Mouse (Mus musculus) adrenal gland, adult 2 months (tissue): ENCODE measurements around the gene Bbs9. TPM values are rescaled to one million over a fixed set of nuclear protein-coding genes. Genes with fewer than 3 reads are reported as not detected.
"Not testable (repeated sequence)": the region's sequence is repeated elsewhere in the genome, so short reads cannot be mapped to it uniquely, and the experiment has no call there.

Source experiments
- DNase-seq: peaks from one replicate; pipeline ENCODE4 v3.0.0; 2021
- long read RNA-seq: library from polyadenylated mRNA; stranded (forward); transcript quantifications from one replicate; pipeline ENCODE4 v2.0.0, GENCODE M21; 2021
- polyA plus RNA-seq: library from polyadenylated mRNA; depleted of rRNA; stranded (reverse); fragments of >200 nt; gene quantifications from 2 replicates; pipeline ENCODE4 v1.2.3, GENCODE M21; 2012; rRNA removed
- total RNA-seq, 2 experiments: library from RNA; stranded (reverse); gene quantifications; 2 replicates each; pipeline ENCODE4 v1.2.3; 2021

The Bbs9 gene
- total RNA-seq (10 to 100 TPM; 12.8 to 18.0 TPM), polyA plus RNA-seq (4.3 and 6.0 TPM in 2 replicates)
- long read RNA-seq, partial matches to known transcripts: 3 of 7 reads
- long read RNA-seq, other reads (novel, unspliced or antisense): 2 of 7 reads

DNA sequence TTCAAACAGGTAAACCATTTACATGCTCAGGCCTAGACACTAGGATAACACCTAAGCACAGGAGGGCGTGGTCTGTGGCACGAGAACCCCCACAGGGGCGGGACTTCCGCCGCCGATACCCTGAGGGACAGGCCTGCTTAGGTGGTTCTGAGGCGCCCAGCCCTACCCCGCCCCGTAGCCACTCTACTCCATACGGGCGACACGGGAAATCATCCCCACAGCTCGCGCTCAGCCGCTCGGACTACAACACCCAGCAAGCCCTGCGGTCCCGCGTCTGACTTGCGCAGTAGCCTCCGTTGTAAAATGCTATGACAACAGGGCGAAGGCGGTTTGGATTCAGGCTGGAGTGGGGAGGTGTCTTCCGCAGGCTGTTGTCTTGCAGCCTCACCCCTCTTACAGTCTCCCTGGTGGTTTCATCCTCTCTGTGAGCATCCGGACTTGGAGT, at the start of gene Bbs9:
TSS of gene Bbs9 (plus strand) at position 292 of the 445 bp plus-strand sequence.
- peak; percentile 97 for DNase-seq

DNA sequence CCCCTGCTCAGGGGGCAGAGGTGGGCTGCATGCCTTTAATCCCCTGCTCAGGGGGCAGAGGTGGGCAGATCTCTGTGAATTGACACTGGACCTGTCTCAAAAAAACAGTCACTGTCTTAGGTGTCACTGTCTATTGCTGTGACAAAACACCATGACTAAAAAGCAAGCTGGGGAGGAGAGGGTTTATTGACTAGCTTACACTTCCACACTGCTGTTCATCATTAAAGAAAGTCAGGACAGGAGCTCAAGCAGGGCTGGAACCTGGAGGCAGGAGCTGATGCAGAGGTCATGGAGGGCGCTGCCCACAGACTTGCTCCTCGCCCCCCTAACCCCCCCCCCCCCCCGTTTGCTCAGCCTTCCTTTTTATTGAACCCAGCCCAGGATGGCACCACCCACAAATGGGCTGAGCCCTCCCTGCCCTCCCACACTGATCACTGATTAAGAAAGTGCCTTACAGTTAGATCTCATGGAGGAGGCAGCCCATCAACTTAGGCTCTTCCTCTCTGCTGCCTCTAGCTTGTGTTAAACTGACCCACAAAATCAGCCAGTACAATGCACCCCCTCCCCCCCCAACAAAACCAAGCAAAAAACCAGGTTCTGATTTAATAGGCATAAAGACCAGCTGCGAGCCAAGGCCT, 47.4 kb upstream of the Bbs9 start:
- no peak for DNase-seq

DNA sequence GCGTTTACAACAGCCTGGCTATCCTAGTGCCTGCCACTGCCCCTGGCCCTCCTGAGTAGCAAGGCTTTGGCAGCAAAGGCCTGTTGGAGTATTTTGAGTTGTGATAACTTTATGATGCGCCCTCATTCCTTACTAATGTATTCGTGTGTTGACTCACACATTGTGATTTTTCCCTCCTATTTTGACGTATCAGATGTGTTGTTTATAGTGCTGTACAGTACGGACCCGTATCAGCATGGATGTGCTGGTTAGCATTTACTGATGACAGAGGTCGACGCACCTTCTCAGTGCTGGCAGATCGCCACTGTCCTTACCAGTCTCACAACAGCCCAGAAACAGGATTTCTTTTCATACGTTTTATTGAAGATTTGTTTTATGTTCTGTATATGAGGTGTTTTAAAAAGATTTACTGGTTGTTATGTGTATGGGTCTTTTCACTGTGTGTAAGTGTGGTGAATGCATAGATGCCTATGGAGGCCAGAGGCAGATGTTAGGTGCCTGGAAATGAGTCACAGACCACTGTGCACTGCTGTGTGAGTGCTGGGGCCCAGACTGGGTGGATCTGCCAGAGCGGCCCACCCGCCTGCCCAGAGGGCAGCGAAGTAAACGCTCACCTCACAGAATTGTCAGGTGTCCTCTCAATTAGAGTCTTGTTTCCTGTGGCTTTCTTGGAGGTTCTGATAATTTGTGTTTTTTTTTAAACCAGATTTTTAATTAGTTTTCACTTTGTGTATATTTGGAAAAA, 46.7 kb upstream of the Bbs9 start:
- no peak for DNase-seq

DNA sequence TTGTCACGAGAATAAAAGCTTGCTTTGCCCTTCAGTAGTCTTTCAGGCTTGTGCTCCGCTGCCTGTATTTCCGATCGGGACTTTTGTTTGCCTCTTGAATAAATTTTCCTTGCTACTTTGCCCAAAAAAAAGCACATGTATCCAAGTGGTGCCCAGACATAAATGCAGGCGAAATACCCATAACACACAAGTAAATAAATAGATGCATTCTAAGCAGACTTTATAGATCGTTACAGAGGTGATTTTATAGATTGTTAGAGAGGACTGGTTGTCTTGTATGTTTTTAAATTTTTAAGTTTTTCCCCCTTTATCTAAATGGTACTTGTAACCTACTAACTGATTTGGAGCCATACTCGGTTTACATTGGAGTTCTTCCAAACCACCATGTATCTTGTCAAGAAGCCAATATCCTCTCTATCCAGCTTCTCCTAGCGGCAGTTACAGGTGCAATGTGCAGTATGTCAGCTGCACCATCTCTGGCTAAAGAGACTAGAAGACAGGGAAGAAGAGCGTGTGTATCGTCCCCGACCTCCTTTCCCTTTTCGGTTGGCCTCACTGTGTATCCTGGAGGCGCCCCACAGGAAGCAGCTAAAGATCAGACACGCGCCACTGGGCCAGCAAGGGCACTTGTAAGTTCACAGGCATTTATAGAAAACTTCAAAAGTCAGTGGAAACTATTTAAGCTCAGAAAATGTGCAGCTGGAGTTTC, 45.8 kb upstream of the Bbs9 start:
- peak; percentile 18 for DNase-seq

DNA sequence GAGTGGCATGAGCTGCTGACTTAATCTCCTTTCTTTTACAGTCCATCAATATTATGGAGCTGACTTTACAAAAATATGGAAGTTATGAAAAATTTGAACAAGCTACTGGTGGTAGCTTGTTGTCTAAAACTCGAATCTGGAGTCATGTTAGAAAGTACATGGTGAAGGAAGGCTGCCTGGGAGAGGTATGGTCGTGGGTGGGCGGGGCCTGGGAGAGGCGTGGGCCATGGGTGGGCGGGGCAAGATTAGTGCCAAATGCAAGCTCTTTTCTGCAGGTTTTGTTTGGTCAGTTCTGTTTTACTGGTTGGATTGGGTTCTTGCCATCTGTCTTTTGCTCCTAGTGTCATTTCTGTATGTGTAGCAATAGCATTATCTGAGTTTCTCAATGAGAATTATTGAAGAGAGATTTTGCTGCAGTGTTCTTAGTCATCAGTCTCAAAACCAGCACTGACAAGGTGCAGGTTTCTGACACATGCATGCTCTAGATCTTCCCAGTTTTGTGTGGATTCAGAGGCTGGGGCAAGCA, 45.1 kb upstream of the Bbs9 start:
- DNase-seq: no peak

DNA sequence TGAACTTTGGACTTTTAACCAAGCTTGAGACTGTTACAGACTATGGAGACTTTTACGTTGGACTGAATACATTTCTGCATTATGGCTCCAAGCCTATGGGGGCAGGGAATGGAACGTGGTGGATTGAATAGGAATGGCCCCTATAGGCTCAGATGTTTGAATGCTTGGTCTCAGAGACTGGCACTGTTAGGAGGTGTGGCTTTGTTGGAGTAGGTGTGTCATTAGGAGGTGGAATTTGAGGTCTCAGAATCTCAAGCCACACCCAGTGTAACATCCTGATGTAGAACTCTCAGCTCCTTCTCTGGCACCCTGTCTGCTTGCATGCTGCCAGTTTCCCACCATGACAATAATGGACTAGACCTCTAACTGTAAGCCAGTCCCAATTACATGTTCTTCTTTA, 42.3 kb upstream of the Bbs9 start:
- DNase-seq: no peak

DNA sequence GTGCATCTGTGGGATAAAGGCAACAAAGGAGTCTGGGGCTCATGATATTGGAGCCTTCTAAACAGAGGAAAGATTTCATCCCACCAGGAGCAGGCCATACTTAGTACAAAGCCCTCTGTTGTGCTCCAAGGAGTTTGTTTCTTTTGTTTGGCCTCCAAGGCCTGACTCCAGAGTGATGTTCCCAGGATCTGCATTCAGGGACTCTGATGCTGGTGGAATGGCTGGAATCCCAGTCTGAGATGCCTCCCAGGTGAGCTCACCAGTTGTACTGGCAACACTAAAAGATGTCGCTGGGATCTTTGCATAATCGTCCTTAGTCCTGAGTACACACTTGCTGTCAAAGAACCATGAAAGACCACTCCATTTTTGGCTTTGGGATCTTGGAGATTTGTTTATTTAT, 41.4 kb upstream of the Bbs9 start:
- no peak for DNase-seq

DNA sequence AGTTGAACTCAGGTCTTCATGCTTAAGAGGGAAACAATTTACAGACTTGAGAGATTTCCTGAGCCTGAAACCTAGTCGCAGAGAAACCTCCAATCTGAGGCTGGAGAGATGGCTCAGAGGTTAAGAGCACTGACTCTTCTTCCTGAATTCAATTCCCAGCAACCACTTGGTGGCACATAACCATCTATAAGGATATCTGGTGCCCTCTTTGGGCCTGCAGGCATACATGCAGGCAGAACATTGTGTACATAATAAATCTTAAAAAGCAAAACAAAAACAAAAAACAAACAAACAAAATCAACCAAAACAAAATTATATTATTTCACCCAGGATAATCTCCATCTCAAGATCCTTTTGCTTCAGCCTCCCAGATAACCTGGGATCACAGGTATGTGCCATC, 36.7 kb upstream of the Bbs9 start:
- DNase-seq: no peak

DNA sequence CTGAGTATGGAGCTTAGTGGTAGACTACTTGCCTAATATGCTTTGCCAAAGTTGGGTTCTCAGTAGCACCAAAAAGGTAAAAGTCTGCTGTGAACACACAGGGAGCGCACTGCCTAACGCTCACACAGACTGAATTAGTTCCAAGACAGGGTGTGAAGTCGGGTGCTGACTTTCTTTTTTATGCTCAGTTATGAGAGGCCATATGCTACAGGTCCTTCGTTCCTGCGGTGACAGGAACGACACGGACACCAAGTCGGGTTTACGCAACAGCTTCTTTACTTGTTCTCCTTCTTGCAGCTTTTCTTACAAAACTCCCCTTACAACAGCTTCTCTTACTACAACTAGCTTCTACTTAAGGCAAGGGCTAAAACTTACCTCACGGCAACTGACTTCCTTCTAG, 32.4 kb upstream of the Bbs9 start:
- DNase-seq: no peak

DNA sequence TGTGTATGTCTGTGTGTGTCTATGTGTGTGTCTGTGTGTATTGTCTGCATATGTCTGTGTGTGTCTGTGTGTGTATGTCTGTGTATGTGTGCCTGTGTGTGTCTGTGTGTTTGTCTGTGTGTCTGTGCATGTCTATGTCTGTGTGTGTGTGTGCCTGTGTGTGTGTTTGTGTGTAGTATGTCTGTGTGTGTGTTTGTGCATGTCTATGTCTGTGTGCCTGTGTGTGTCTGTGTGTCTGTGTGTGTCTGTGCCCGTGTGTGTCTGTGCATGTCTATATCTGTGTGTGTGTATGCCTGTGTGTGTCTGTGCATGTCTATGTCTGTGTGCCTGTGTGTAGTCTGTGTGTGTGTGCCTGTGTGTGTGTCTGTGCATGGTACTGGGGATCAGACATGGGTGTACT, 30.4 kb upstream of the Bbs9 start:
- DNase-seq: no peak

DNA sequence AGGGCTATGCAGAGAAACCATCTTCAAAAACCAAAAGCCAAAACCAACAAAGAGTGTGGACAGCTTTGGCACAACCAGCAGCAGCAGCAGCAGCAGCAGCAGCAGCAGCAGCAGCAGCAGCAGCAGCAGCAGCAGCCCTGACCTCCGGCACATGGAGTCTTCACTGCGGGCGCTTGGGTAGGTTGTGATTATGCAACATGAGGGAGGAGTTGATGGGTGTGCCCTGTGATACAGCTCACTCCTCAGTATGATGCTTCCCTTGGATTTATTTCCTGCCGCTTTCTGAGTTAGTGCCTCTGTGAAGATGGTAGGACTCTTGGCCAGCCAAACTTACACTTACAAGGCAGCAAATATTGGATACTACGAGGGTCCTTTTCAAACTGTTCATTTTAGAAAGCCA, 28.3 kb upstream of the Bbs9 start:
- DNase-seq: peak; percentile 47

DNA sequence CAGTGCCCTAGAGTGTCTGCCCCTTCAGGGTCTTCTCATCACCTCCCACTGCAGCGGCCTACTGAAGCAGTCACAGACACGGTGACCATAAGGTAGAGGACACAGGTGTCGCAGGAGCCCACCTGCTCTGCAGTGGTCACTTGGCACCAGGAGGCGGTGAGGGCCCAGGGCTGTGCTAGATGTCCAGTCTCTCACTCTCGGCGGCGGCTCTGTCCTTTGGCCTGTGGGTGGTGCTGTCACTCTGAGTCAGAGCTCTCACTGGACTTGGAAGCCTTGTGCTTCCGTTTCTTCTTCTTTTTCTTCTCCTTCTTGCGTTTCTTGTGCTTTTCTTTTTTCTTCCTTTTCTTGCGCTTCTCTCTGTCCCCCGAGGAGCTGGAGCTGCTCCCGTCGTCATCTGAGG, 27.1 kb upstream of the Bbs9 start:
- no peak for DNase-seq

DNA sequence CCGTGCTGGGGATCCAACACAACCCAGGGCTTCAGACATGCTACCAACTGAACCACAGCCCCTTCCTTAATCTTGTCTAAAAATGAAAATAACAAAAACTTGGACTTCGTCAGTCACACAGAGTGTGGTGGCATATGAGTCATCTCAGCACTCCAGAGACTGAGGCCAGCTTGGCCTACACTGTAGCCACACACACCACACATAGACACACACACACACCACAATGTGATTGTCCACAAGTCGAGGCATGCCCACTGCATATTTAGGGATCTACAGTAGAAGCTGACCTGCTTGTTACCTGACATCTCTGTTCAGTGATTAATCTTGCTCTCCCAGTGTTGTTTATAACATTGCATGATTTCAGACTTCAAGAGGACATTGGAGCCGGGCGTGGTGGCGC, 26.3 kb upstream of the Bbs9 start:
- peak; percentile 46 for DNase-seq

DNA sequence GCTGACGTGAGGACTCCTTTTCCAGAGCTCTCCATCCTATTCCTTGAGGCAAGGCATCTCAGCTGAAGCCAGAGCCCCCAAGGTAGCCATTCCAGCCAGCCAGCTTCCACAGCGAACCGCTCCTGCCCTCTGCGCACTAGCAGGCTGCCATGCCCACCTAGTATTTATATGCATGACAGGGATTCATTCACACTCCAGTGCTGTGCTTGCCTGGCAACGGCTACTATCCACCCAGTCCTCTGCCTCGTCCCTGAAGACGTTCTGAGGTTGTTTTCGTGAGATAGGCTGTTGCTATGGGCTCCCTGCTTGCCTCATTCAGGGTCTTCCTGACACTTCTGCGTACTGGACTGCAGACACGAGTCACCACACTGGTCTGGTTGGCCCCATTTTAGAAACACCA, 22.8 kb upstream of the Bbs9 start:
- DNase-seq: no peak

DNA sequence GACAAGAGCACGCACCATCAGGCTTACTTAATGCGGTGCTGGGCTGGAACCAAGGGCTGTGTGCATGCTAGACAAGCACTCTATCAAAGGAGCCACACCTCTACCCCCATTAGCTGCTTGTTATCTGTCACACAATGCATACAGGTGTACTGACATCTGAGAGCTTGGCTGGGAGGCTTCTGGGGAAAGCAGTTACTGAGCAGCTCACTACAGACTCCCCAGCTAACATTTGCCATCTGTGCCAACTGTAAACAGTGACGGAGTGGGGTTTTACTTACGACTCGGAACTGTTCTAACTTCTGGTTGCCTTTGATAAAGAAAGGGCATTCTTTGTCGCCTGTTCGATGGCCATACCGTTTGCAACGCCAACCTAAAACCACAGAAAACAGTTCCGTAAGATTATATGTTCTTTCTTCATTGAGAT, 22.0 kb upstream of the Bbs9 start:
- DNase-seq: no peak

DNA sequence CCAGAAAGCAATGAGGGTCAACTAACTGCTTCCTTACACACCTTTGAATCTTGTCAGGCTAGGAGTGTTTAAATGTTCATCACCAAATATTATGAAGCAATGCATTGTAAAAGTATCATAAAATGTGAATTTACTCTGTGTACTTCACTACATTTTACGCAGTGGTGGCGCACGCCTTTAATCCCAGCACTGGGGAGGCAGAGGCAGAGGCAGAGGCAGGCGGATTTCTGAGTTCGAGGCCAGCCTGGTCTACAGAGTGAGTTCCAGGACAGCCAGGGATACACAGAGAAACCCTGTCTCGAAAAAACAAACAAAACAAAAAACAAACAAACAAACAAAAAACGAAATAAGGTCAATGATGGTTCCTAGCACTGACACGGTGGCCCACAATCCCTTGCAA, 21.5 kb upstream of the Bbs9 start, which contains the start of gene Gm17545:
TSS of gene Gm17545 (plus strand) at position 301 of the 400 bp plus-strand sequence.
- DNase-seq: not testable (repeated sequence)

DNA sequence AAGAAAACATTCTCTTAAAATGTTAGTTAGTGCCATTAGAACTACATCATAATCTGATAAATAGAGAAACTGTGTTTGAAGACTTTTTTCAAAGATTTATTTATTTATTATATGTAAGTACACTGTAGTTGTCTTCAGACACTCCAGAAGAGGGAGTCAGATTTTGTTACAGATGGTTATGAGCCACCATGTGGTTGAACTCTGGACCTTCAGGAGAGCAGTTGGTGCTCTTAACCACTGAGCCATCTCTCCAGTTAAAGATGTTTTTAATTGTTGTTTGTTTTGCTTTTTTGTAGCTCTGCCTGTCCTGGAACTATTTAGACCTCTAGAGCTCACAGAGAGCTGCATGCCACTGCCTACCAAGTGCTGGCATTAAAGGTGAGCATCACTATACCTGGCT, 20.5 kb upstream of the Bbs9 start:
- no peak for DNase-seq

DNA sequence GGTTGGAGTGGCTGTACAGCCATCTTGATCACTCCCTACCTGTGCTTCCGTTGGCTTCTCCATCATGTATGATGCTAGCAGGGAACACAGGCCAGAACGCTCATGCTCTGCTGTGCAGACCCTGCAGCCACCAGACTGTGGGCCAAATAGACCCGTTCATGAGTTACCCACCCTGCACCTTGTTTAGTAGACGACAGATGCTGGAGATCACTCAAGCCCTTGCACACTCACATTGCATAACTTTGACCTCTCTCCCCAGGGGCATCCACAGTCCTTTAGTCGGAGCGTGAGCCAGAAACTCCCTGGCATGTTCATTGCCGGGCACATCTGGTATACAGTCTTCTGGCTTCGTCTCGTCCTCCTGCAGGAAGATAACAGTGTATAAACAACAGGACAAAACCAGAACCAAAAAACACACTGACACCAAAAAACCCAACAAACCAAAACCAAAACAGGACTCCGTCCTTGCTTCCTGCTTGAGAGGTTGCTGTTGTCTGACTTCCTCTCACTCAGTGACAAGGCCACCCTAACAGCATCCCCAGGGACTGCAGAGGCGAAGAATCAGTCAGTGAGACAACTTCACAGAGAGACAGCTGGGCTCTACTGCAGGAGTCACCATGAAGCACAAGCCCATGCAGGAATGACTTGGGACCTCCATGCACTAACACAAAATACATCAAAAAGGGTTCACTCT, 18.2 kb upstream of the Bbs9 start:
- no peak for DNase-seq

DNA sequence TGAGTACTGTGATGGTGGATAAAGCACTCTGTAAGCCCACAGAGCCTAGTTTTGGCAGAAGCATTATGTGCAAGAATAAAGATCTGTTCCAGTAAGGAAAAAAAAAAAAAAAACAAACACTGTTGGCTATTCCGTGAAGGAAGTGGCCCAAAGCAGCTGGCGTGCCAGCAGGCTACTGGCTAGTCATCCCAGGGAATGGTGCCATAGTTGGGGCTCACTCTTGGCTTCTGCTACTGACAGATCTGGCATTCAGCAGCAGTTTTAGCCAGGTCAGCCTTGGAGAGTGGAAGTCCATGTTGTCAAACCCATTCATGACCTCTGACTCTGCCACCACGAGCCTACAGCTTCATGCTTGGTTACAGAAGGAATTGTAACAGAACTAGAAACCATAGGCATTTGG, 13.6 kb upstream of the Bbs9 start:
- peak; percentile 69 for DNase-seq

DNA sequence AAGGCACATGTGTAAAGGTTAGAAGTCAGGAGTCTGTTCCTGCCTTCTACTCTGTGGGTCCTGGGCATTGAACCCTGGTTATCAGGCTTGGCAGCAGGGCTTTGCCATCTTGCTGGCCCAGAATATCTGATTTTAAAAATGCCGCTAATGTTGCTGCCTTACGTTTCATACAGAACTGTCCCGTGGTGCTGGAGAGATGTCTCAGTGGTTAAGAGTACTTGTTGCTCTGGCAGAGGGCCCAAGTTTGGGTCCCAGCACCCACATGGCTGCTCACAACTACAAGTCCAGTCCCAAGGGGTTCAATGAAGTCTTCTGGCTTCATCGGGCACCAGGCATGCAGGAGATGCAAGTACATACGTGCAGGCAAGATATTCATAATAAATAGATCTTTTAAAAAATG, 9.3 kb upstream of the Bbs9 start:
- no peak for DNase-seq

DNA sequence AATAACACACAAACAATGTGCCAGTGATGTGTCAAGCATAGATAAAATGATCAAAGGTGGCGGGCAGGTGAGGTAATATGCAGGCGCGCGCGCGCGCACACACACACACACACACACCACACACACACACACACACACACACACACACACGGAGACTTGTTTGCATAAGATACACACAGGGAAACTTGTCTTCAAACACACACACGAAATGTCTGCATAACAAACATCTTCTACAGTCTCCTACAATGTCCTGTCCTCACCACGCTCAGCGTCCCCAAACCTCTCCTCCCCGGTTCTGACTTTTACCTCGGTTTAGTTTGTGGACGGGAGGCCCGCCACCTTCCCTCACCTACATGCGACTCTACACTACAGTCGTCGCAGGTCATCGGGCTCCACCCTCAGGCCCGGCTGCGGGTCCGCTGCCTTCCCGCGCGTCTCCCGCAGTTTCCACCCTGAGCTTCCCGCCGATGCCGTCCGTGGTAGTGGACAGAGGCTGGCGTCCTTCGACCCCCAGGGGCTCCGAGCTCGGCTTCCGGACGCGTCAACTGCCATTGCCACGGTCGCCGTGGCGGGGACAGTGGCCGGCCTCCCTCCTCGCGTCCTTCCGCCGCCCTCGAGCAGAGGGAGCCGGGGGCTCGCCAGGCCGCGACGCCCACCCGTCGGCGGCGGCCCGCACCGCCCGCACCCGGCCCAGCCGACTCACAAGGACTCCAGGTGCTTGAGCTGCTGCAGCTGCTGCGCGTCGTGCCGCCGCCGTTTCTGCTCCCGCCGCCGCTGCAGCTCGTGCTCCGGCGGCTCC, 7.9 kb upstream of the Bbs9 start:
- DNase-seq: peak; percentile 74
